Mouse (Mus musculus): ENCODE measurements around the gene Setmar. TPM values are rescaled to one million over a fixed set of nuclear protein-coding genes. Genes with fewer than 3 reads are reported as not detected.

Gene Setmar
- polyA plus RNA-seq (2012; fragmentation: generic; extraction: Trizol): 1 to 10 TPM in 1 of 2 experiments, under 1 TPM in 1; 0.43 to 2.3 TPM

GRCm38 (mm10) chr6:108064918-108065526 is at the start of gene Setmar:
TSS of gene Setmar (plus strand) at chr6:108065045.

Other genes with a start within 250 kb of the Setmar start
- gene Sumf1, start 120.5 kb downstream of the Setmar start, polyA plus RNA-seq (2012; fragmentation: generic; extraction: Trizol): 10 to 100 TPM in 1 of 2 experiments, 1 to 10 TPM in 1; 4.1 to 24.9 TPM
- 1 to 10 TPM in 1 of 2 experiments, under 1 TPM in 1; 0.19 to 3.0 TPM for gene Itpr1, start 148.1 kb downstream of the Setmar start, polyA plus RNA-seq (2012; fragmentation: generic; extraction: Trizol)

Measured in C3H10T1/2 (cell line).